Mouse (Mus musculus) brain, adult 2 months (tissue): ENCODE results near the gene Metap1d.

ENCODE experiments used
- DNase-seq: peaks from one replicate; pipeline ENCODE4 v3.0.0; 2011; ENCODE audit warnings: low read depth, low spot score

Metap1d gene

DNA sequence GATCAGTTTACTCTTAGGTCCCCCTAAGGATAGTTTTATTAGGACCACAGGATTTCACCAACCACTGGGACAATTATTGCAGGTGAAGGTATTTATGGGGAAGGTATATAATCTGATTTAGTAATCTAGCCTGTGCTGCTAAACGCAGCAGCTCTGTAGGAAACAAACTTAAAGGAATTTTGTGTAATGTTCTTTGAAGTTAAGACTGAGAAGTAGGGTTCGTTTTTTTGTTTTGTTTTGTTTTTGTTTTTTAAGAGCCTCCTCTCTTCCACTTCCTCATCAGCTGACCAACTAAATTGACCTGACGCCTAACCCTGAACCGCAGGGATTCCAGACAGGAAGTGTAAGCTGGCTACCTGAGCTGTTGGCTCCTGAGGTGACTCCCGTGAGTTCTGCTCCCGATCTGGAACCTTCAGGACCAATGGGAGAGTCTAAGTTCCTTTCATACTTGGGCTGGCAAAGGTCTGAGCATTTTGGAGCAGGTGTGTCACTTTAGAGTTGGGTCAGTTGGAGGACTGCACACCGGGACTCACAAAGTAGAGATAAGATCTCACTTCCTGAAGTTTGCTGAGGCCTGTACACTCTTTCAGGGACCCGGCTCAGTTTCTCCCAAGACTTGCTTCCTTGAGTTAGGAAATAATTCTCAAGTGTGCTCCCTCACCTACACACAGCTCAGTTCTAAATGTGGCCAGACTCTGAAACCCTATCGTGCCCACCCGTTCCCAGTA lies 73.7 kb downstream of the Metap1d start:
- DNase-seq: no peak

DNA sequence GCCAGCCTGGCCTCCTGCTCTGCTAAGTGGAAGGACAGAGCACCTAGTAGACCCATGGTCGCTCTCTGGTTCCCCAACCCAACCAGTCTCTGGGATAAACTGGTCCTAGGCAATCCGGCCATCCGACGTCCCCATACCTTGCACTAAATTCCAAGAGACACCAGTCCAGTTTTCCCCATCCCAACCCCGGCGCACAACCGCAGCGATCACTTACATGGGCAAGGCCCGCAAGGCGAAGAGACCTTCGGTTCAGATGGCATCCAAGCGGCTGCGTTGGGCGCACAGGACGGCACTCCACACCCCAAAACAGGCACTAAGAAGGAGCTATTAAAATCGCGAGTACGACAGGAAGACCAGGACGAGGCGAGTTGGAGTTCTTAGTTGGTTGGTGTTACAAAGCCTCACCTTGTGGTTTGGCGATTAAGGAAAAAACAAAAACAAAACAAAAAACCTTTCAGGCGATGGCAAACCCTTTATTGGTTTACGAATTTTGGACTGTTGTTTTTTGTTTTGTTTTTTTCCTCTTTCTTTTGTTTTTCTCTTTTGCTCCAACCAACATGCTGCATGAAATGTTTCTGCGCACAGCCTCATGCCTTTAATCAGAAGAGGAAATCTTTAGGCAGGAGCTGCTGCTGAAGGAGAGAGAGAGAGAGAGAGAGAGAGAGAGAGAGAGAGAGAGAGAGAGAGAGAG lies 74.4 kb downstream of the Metap1d start:
- DNase-seq: no peak

- no peak for DNase-seq
These were observed 75.1 kb downstream of the Metap1d start, which contains the start of gene Dlx1 for GRCm38 (mm10) chr2:71528014-71528713. Dlx1 (plus strand) TSS chr2:71528113.

DNA sequence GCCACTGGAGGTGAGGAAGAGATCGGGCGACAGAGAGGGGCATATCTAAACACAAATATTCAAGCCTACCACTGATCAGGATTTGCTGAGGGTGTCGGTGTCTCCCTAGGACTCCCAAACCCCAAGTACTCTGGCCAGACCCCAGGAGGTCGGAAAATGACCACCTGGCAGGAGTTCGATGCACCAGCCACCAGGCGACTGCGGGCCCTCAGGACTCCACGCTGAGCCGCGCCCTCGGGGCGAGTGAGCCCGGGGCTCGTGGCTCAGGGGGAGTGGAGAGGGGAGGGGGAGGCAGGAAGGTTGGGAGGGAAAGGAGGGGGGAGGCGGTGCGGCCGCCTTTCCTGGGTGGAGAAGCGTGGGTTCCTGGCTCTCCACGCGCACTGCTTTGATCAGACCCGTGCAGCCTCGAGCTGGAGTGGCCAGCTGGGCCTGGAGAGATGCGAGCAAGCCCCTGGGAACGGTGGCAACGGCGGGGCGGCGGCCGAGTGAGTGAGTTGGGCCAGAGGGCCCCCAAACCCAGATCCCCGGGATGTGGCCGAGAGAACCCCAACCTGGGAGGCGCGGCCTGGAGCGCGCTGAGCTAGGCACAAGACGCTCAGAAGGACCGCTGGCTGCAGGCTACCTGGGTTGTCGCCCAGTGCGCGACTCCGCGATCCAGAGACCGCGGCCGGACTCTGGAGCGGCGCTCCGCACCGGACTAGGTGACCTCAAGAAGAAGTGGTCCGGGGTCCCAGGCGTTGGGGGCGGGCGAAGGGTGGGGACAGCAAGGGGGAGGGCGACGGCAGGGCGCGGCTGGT lies 75.8 kb downstream of the Metap1d start:
- DNase-seq: no peak

DNA sequence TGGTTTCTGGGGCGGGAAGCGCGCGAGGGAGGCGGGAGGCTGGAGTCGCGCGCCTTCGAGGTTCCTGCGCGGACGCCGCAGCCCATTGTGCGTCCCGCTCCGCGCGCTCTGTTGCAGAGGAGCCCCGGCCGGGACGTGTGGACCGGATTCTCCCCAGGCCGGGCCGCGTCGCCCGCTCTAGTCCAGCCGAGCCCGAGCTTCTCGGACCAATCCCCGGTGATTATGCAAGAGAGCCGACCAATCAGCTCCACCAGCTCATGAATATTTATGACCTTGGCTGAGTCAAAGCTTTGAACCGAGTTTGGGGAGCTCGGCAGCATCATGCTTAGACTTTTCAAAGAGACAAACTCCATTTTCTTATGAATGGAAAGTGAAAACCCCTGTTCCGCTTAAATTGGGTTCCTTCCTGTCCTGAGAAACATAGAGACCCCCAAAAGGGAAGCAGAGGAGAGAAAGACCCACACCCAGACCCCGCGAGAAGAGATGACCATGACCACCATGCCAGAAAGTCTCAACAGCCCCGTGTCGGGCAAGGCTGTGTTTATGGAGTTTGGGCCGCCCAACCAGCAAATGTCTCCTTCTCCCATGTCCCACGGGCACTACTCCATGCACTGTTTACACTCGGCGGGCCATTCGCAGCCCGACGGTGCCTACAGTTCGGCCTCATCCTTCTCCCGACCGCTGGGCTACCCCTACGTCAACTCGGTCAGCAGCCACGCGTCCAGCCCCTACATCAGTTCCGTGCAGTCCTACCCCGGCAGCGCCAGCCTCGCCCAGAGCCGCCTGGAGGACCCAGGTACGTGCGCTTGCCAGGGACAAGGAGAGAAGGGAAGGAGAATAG lies 76.7 kb downstream of the Metap1d start:
- peak; percentile 87 for DNase-seq

- peak; percentile 65 for DNase-seq
These were observed 77.5 kb downstream of the Metap1d start for GRCm38 (mm10) chr2:71530391-71531123.

DNA sequence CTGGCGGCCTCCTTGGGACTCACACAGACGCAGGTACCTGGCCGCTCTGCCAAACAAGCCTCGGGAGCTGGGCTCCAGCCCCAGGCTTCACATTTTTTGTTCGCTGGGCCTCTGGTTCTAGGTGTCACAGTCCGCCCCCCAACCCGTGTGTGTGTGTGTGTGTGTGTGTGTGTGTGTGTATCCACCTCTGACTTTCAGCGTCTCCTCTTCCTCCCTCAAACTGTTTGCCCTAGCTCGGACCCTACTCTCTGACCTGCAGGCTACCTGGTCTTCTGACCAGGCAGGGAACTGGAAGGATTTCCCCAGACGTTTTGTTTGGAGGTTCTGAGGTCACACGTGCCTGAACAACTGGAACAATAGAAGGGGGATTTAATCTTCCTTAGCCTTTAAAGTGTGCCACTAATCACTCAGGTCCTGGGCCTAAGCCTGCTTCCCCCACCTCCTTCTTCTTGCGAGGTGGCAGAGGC lies 78.1 kb downstream of the Metap1d start:
- no peak for DNase-seq

GRCm38 (mm10) chr2:71531990-71532970 lies 79.2 kb downstream of the Metap1d start:
- DNase-seq: no peak

DNA sequence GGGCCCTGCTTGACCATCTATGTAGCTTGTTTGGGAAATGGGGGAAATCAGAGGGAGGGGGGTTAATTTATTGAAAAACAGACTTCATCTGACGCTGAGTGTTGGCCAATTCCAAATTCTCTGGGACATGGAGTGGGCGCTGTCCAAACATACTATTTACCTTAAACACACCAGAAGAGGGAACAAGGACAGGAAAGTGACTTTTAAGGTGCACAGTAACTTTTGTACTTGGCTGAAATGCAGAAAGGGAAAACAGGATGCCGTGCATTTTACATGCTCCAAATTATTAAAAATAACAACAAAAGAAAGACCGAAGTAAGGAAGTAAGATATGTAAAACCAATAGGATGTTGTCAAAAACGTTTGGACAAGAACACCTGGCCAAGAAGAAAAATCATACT lies 80.0 kb downstream of the Metap1d start:
- no peak for DNase-seq

GRCm38 (mm10) chr2:71534242-71535052 lies 81.4 kb downstream of the Metap1d start:
- DNase-seq: no peak

- no peak for DNase-seq
These were observed 87.7 kb downstream of the Metap1d start for GRCm38 (mm10) chr2:71540611-71541417.

DNA sequence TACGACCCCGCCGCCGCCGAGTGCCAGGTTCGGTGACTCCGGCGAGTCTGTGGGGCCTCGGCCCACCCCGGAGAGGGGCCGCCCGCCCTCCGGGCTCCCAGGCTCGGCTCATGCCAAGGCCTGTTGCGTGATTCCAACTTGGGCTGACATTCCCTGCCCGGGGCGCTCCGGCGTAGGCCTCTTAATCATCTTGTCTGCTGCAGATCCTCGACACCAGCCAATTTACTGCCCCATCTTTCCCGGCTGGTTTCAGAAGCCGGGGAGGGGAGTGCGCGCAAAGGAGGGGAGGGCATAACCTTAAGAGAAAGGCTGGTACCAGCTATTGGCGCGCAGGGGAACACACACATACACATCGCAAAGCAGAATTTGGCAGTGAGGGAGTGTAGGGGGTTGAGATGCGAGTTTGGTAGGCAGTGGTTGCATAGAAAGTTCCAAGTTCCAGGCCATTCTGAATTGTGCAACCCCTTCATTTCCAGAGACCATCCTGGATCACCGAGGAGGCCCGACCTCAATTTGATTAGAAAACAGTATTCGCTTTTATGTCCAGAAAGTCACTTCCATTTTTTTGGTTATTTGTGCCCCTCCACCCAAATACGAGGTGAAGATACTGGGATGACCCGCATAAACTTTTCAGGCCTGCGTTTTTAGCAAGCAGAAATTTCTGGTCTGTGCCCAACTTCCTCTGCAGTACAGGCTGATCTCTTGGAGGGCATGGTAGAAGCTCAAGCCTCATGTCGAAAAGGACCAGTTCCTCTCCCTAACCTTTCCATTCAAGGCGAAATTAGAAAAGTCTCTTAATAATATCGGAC lies 88.5 kb downstream of the Metap1d start:
- DNase-seq: no peak

- no peak for DNase-seq
These were observed 89.2 kb downstream of the Metap1d start for GRCm38 (mm10) chr2:71542227-71542815.

DNA sequence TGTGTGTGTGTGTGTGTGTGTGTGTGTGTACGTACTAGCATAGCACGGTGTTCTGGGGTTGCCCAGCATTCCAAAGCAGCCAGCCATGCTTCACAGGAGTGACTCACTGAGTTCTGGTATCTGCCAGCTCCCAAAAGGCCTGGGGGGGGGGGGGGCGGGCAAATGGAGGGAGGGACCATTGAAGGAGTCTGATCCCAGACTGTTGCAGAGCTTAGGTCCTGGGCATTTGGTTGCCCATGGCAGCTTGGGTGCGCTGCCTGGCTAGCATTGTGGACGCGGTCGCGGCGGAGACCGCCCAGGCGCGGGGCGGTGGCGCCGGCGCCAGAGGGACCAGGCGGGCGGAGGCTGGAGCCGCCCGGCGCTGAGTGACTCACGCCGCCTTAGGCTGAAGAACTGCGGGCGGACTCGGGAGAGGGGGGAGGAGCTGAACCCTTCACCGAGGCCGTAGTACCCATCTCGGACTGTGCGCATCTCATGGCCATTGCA lies 89.8 kb downstream of the Metap1d start:
- DNase-seq: peak; percentile 73

DNA sequence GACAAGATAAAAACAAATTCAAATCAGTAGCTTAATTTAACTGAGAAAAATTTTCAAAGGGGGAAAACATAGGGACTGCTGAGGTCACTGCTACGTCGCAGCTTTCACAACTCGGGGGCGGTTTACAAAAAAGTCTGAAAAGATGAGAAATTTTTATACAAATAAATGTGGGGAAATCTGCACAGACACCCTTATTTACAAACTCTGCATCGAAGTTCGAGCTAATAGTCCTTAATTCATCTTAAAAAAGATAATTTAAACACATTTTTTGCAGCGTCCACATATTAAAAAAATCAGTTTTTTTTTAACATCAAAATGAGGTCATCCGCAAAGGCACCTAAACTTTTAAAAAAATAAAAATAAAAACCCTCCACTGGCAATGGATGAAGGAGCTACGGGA lies 90.5 kb downstream of the Metap1d start:
- no peak for DNase-seq

- no peak for DNase-seq
These were observed 90.9 kb downstream of the Metap1d start for GRCm38 (mm10) chr2:71543948-71544347.
